Mouse (Mus musculus): ENCODE results near the gene Mapk13.

DNA sequence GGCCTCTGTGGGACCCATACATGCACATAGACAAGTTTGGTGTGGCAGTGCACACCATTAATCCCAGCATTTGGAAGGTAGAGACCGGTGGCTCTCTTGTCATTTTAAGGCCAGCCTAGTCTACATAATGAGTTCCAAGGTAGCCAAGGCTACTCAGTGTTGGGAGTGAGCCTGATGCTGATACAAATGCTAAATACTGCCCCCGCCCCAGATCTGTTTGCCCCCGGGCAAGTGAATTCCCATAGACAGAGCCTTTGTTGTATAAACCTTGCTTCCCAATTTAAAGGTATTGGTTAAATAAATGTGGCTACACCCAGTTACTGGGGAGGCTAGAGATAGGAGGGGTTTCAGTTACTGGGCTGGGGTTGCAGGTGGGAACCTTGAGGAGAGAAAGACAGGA lies 15.9 kb downstream of the Mapk13 start:
- TF ChIP-seq EP300 (optimal IDR thresholded peaks at IDR 0.05): no peak
- TF ChIP-seq CTCF (IDR thresholded peaks at IDR 0.05; ENCODE audit: low read depth): no peak
